Mouse (Mus musculus): Measurements from ENCODE around the gene Clspn.

DNA sequence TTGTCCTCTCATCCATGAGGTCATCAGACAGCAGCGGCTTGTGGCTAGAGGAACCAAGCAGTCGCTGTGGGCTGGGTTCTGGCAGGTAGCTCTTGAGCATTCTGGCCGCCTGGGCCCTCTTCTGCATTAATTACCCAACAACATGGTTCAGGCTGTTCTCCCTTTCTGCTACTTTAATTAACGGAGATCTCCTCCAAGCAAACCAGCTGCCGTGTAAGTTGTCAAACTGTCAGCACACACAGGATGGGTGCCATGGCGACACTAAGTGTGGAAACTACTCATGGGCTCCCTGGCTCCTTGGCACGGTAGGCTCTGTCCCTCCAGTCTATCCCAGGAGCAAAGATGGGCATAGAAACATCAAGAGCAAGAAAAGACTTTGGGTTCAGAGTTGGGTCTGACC lies 82.6 kb downstream of the Clspn start:
- TF ChIP-seq USF1 (IDR thresholded peaks at IDR 0.05; ENCODE audit: low read depth) (no peak), MYOD1 (IDR thresholded peaks at IDR 0.05; ENCODE audit: control insufficient read depth, insufficient read length, low read depth) (no peak)
